Mouse (Mus musculus): ENCODE measurements around the gene Taf10. TPM values are rescaled to one million over a fixed set of nuclear protein-coding genes. Genes with fewer than 3 reads are reported as not detected.

The Taf10 gene
- polyA plus RNA-seq, 2 experiments from 2014 or later = 11.5 to 16.1 TPM

DNA sequence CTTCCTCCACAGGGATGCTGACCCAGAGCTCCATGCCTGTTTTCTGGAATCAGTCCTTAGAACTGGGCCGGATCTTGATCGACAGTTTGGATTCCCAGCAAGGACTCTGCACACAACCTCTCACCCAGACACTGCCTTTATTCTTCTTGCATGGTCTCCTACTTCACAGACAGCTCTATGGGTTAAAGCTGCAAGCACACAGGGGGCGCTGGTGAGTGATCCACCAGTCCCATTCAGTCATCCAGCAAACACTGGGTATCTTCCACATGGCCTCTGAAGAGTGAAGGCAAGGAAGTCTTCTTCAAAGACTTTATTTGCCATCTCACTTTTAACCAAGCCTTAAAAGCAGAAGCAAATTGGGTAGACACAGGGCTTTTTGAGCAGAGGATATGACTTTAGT is 28.8 kb downstream of the Taf10 start:
- ATAC-seq = no peak

DNA sequence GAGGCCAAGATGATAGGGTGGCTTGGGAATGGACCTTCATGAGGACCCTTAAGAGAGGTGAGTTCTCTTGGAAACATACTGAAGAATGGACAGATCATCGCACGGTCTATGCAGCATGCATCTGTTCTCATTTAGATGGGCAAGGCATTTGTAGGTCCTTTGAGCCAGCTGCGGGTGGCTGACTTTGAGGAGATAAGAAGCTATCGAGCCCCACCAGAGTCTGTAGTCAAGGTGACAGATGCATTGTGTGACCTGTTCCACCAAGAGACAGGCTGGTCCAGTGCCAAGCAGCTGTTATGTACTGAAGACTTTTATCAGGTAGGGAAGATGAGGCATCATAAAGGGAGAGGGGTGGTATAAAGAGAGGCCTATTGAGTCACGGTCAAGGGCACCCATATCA is 35.4 kb downstream of the Taf10 start:
- ATAC-seq = no peak

DNA sequence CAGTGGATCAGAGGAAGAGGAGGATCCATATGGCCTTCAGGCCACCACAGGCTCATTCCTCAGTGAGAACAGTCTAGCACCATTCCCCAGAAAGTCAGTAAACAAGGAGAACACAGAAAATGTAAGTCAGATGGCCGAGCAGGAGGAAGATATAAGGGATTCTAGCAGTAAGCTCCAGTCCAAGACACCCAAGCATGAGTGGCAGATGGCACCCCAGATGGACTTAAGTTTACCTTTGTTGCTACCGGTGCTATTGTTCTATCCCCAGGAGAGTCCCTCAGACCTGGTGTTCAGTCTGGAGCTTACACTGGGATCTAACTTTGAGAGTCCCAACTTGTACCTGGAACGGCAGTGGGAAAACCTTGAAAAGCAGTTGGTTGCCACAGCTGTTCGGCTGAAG is 40.3 kb downstream of the Taf10 start:
- ATAC-seq = no peak

DNA sequence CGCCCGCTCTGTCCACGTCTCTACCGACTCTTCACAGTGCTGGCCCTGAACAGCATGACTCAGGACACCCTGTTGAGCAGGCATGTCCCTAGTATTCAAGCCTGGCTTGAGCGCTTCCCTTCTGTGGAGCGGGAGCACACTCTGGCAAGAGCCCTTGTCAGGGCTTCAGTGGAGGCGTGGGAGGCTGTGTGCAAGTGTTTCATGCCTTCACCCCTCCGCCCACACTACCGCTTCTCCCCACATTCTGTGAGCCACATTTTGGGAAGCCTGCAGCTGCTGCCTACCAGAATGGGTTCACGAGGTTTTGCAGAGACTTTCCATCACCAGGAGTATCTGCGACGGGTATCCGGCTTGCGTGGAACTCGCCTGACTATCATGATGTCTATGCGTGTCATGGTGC is 41.0 kb downstream of the Taf10 start:
- no peak for ATAC-seq

DNA sequence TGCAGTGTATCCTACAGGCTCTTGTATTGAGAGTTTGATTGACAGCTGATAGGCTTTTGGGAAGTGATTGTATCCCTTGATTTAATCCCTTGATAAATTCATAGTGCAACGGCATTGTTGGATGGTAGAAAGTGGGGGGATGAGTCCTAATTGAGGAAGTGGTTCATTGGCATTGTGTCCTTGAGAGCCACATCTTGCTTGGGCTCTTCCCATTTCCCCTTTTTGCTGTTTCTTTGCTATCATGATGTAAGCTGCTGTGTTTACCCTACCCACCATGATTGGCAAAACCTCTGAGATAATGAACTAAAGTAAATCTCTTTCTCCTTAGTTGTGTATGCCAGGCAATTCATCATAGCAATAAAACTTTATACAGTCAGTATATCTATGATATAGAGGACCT is 53.3 kb downstream of the Taf10 start:
- ATAC-seq = no peak

Other genes with a start within 250 kb of the Taf10 start
- 10 to 100 TPM; 20.4 to 25.0 TPM for gene Smpd1, start 190.0 kb downstream of the Taf10 start, polyA plus RNA-seq (2017; shearing (Covaris generic))
- 1 to 10 TPM; 3.5 to 4.2 TPM for gene Apbb1, start 162.7 kb downstream of the Taf10 start, polyA plus RNA-seq (2017; shearing (Covaris generic))
- gene Hpx, start 144.2 kb downstream of the Taf10 start, polyA plus RNA-seq (2017; shearing (Covaris generic)) = not detected
- 1 to 10 TPM; 1.9 to 2.5 TPM for gene Trim3, start 110.8 kb downstream of the Taf10 start, polyA plus RNA-seq (2017; shearing (Covaris generic))
- 100 to 1,000 TPM; 214 to 228 TPM for gene Timm10b, start 104.3 kb downstream of the Taf10 start, polyA plus RNA-seq (2017; shearing (Covaris generic))
- 10 to 100 TPM; 12.4 to 13.6 TPM for gene Arfip2, start 103.9 kb downstream of the Taf10 start, polyA plus RNA-seq (2017; shearing (Covaris generic))
- 1 to 10 TPM; 3.1 to 5.4 TPM for gene Gm45799, start 103.8 kb downstream of the Taf10 start, polyA plus RNA-seq (2017; shearing (Covaris generic))
- gene Dnhd1, start 93.5 kb downstream of the Taf10 start, polyA plus RNA-seq (2017; shearing (Covaris generic)) = 1 to 10 TPM in 1 of 2 experiments, under 1 TPM in 1; 0.98 to 1.1 TPM
- gene Ilk, start 7.8 kb downstream of the Taf10 start, polyA plus RNA-seq (2017; shearing (Covaris generic)) = 100 to 1,000 TPM; 131 to 173 TPM
- 10 to 100 TPM; 15.3 to 15.8 TPM for gene Rrp8, start 7.0 kb downstream of the Taf10 start, polyA plus RNA-seq (2017; shearing (Covaris generic))
- gene Tpp1, start 7.9 kb upstream of the Taf10 start, polyA plus RNA-seq (2017; shearing (Covaris generic)) = 100 to 1,000 TPM in 1 of 2 experiments, 10 to 100 TPM in 1; 86.2 to 106 TPM
- not detected for gene Dchs1, start 43.3 kb upstream of the Taf10 start, polyA plus RNA-seq (2017; shearing (Covaris generic))
- 100 to 1,000 TPM; 175 to 216 TPM for gene Mrpl17, start 66.7 kb upstream of the Taf10 start, polyA plus RNA-seq (2017; shearing (Covaris generic))
- 100 to 1,000 TPM; 192 to 225 TPM for gene Gm4070, start 209.6 kb upstream of the Taf10 start, polyA plus RNA-seq (2017; shearing (Covaris generic))

Data from activated CD4-positive, CD25-positive, alpha-beta regulatory T cell, adult 4 months (primary cell).